Mouse (Mus musculus): ENCODE data around the gene Galnt10. TPM values are rescaled to one million over a fixed set of nuclear protein-coding genes. Genes with fewer than 3 reads are reported as not detected.

Gene Galnt10
- polyA plus RNA-seq, 1 experiment from 2014 or later, result 20.7 TPM

DNA sequence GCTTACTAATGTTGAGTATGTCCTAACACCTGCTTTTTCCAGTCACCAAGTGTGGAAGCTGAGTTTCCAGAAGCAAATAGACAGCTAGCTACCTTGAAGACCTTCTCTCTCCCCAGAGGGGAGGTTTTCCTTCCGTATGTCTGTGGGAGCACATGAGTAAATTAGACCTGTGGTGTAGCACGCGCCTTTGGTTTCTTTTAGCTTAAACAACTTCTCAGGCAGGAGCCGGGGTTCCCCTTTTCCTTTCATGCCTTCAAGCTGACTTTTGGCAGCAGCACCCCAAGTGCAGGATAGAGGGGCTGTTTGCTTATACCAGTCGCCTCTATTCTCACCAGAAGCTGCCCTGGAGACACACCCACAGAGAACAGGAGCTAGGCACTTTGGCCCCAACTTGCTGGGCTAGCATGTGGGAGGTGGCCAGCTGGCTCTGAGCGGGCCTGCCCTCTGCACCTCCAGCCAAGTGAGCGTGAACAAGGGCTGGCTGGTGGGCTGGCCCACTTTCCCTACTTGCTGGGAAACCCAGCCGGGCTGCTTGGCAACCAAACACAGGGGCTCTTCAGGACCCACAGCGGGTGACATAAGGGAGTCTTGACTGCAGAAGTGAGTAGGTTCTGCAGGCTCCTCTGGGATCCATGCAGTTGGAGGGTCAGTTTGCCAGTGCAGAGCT is 82.2 kb downstream of the Galnt10 start:
- 80% methylated on average over 9 of the region's 9 CpGs for WGBS
- DNase-seq (ENCODE audit: low spot score), result no peak
- Histone ChIP-seq H3K4me3 (no peak overlapping the region), H3K36me3 (peaks cover 14% of the 10 kb centered on the region), H3K4me1 (0 out of 2 replicates have a peak, but pooled peaks cover 8% of the 10 kb centered on the region), H3K27me3 (ENCODE audit: insufficient read depth, poor library complexity, severe bottlenecking) (no peaks in the 10 kb centered on the region), H3K9me3 (no peaks in the 10 kb centered on the region), H3K27ac (no peak overlapping the region)

- H3K27me3 ChIP-seq (ENCODE audit: insufficient read depth, poor library complexity, severe bottlenecking), result no peaks in the 10 kb centered on the region
- 0 out of 2 replicates have a peak, but pooled peaks cover 3% of the 10 kb centered on the region for H3K4me1 ChIP-seq
- no peak overlapping the region for H3K27ac ChIP-seq
- H3K4me3 ChIP-seq, result no peak overlapping the region
- H3K36me3 ChIP-seq, result peaks cover 9% of the 10 kb centered on the region; the same call in 1 of the 2 replicates
- no peaks in the 10 kb centered on the region for H3K9me3 ChIP-seq
- WGBS, result 83% methylated on average over 10 of the region's 10 CpGs
- DNase-seq (ENCODE audit: low spot score), result no peak
These were observed 87.4 kb downstream of the Galnt10 start for GRCm38 (mm10) chr11:57732410-57733281.

DNA sequence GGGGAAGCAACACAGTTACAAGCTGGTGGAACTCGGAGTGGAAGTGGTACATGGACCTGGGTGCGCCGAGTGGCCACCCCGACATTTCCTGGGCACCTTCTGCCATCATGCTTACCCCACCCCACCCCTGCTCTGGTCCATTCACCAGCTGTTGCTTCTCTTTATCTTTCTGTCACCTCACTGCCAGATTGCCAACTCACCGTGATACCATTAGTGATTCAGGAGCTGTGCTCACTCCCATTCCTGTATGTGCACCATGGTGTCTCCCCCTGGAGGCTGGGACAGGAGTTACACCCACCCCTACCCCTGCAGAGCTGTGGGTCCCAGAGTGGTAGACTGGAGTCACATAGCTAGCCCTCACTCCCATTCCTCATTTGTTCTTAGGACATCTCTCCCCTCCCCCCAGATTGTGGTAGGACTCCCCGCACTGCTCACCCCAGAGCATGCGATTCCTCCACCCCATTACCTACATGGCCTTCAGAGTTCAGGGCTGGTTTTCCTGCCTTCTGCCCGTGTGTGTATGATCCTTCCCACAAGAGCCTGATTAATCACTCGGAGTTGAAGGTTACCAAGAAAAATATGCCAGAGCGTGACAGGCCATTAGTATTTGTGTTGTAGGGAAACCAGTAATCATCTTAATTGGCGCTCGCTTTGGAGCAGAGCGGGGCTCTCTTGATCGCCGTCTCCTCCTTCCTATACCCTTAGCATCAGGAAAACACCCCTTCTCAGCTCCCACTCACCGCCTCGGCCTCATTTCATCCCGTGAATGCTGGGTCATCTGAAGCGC is 102.2 kb downstream of the Galnt10 start:
- Histone ChIP-seq H3K9me3 (no peaks in the 10 kb centered on the region), H3K27me3 (ENCODE audit: insufficient read depth, poor library complexity, severe bottlenecking) (no peaks in the 10 kb centered on the region), H3K27ac (no peak overlapping the region), H3K4me3 (no peak overlapping the region), H3K36me3 (no peaks in the 10 kb centered on the region), H3K4me1 (peaks cover 30% of the 10 kb centered on the region)
- no peak for DNase-seq (ENCODE audit: low spot score)
- WGBS, result 85% methylated on average over 19 of the region's 19 CpGs

GRCm38 (mm10) chr11:57753538-57754203 is 108.4 kb downstream of the Galnt10 start:
- 64% methylated on average over 14 of the region's 14 CpGs for WGBS
- H3K4me1 ChIP-seq, result peaks cover 46% of the 10 kb centered on the region
- H3K4me3 ChIP-seq, result no peak overlapping the region
- no peaks in the 10 kb centered on the region for H3K9me3 ChIP-seq
- H3K36me3 ChIP-seq, result no peaks in the 10 kb centered on the region
- H3K27me3 ChIP-seq (ENCODE audit: insufficient read depth, poor library complexity, severe bottlenecking), result peaks cover 11% of the 10 kb centered on the region; the same call in 1 of the 2 replicates
- no peak for DNase-seq (ENCODE audit: low spot score)
- no peak overlapping the region; the same call in 1 of the 2 replicates for H3K27ac ChIP-seq

- H3K36me3 ChIP-seq, result peaks cover 11% of the 10 kb centered on the region
- 82% methylated on average over 9 of the region's 9 CpGs for WGBS
- DNase-seq (ENCODE audit: low spot score), result no peak
- H3K27ac ChIP-seq, result no peak overlapping the region
- H3K27me3 ChIP-seq (ENCODE audit: insufficient read depth, poor library complexity, severe bottlenecking), result peaks cover 11% of the 10 kb centered on the region; the same call in 1 of the 2 replicates
- peaks cover 15% of the 10 kb centered on the region for H3K4me1 ChIP-seq
- H3K4me3 ChIP-seq, result no peak overlapping the region
- no peaks in the 10 kb centered on the region for H3K9me3 ChIP-seq
These were observed 113.4 kb downstream of the Galnt10 start for GRCm38 (mm10) chr11:57758621-57759020.

- H3K27ac ChIP-seq, result no peak overlapping the region; the same call in 1 of the 2 replicates
- no peaks in the 10 kb centered on the region for H3K9me3 ChIP-seq
- H3K4me1 ChIP-seq, result peaks cover 11% of the 10 kb centered on the region
- no peak overlapping the region for H3K4me3 ChIP-seq
- 0 out of 2 replicates have a peak, but pooled peaks cover 3% of the 10 kb centered on the region for H3K27me3 ChIP-seq (ENCODE audit: insufficient read depth, poor library complexity, severe bottlenecking)
- DNase-seq (ENCODE audit: low spot score), result no peak
- peaks cover 14% of the 10 kb centered on the region for H3K36me3 ChIP-seq
- 33% methylated on average over 14 of the region's 14 CpGs for WGBS
These were observed 115.3 kb downstream of the Galnt10 start for GRCm38 (mm10) chr11:57760509-57761058.

GRCm38 (mm10) chr11:57761347-57761746 is 116.1 kb downstream of the Galnt10 start:
- H3K36me3 ChIP-seq, result peaks cover 19% of the 10 kb centered on the region
- WGBS, result 95% methylated on average over 4 of the region's 4 CpGs
- H3K4me3 ChIP-seq, result no peak overlapping the region

GRCm38 (mm10) chr11:57764124-57764523 is 118.9 kb downstream of the Galnt10 start:
- peaks cover 29% of the 10 kb centered on the region for H3K36me3 ChIP-seq
- H3K4me1 ChIP-seq, result peaks cover 33% of the 10 kb centered on the region
- no peak overlapping the region for H3K27ac ChIP-seq
- H3K9me3 ChIP-seq, result no peaks in the 10 kb centered on the region
- no peaks in the 10 kb centered on the region for H3K27me3 ChIP-seq (ENCODE audit: insufficient read depth, poor library complexity, severe bottlenecking)
- H3K4me3 ChIP-seq, result no peak overlapping the region
- DNase-seq (ENCODE audit: low spot score), result no peak
- 83% methylated on average over 3 of the region's 3 CpGs for WGBS

More at GRCm38 (mm10) chr11:57761347-57761746, 116.1 kb downstream of the Galnt10 start:
- DNase-seq (ENCODE audit: low spot score), result no peak
- H3K9me3 ChIP-seq, result no peaks in the 10 kb centered on the region
- H3K27me3 ChIP-seq (ENCODE audit: insufficient read depth, poor library complexity, severe bottlenecking), result no peaks in the 10 kb centered on the region
- H3K27ac ChIP-seq, result no peak overlapping the region
- peaks cover 11% of the 10 kb centered on the region for H3K4me1 ChIP-seq

- no peaks in the 10 kb centered on the region for H3K9me3 ChIP-seq
- H3K27ac ChIP-seq, result peak overlapping the region; percentile 22; the same call in 1 of the 2 replicates
- no peak for DNase-seq (ENCODE audit: low spot score)
- H3K27me3 ChIP-seq (ENCODE audit: insufficient read depth, poor library complexity, severe bottlenecking), result peaks cover 15% of the 10 kb centered on the region
- H3K4me3 ChIP-seq, result no peak overlapping the region
- H3K4me1 ChIP-seq, result peaks cover 23% of the 10 kb centered on the region
- 81% methylated on average over 12 of the region's 12 CpGs for WGBS
- peaks cover 42% of the 10 kb centered on the region for H3K36me3 ChIP-seq
These were observed 121.4 kb downstream of the Galnt10 start for GRCm38 (mm10) chr11:57766617-57767016.

GRCm38 (mm10) chr11:57767171-57767570 is 121.9 kb downstream of the Galnt10 start:
- Histone ChIP-seq H3K9me3 (no peaks in the 10 kb centered on the region), H3K4me3 (no peak overlapping the region), H3K27ac (no peak overlapping the region), H3K36me3 (peaks cover 41% of the 10 kb centered on the region), H3K4me1 (peaks cover 23% of the 10 kb centered on the region), H3K27me3 (ENCODE audit: insufficient read depth, poor library complexity, severe bottlenecking) (peaks cover 15% of the 10 kb centered on the region)
- WGBS, result 60% methylated on average over 6 of the region's 6 CpGs
- no peak for DNase-seq (ENCODE audit: low spot score)

DNA sequence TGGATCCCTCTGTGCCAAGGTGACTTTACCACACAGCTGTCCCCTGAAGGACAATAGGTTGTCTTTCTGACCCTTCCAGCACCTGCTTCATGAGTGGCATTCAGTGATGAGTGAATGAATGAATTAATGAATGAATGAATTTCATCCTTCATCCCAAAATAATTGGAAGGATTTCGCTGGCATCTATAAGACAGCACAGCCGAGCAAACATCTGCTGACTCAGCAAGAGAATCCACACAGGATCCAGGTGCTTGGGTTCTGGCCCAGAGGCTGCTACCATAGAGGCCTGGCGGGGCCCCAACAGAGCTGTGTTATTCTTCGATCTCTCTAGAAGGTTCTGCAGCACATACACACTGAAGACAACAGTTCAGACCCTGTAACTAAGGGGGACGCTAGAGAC is 125.5 kb downstream of the Galnt10 start:
- peaks cover 26% of the 10 kb centered on the region; the same call in 1 of the 2 replicates for H3K36me3 ChIP-seq
- H3K4me3 ChIP-seq, result no peak overlapping the region
- H3K27me3 ChIP-seq (ENCODE audit: insufficient read depth, poor library complexity, severe bottlenecking), result peaks cover 15% of the 10 kb centered on the region
- 90% methylated on average over 5 of the region's 5 CpGs for WGBS
- H3K9me3 ChIP-seq, result no peaks in the 10 kb centered on the region
- DNase-seq (ENCODE audit: low spot score), result no peak
- no peak overlapping the region for H3K27ac ChIP-seq
- peaks cover 43% of the 10 kb centered on the region for H3K4me1 ChIP-seq

DNA sequence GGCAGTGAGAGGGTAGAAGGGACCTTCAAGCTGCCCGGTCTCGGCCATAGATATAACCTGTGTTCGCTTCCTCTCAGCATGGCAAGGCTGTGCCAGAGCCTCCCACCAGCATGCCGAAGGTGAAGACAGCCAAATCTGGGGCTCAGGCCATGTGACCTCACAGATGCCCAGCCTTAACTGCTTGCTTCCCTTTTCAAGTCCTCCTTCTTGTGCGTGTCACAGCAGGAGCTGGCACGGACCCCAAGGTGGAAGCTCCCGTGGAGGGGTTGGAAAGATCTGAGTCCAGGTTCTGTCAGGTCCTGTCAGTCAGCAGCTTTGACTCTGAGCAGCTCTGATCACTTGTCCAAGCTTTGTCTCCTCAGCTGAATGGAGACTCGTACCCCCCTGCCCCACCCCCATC is 126.4 kb downstream of the Galnt10 start:
- H3K4me1 ChIP-seq, result peaks cover 40% of the 10 kb centered on the region
- H3K27ac ChIP-seq, result no peak overlapping the region
- H3K27me3 ChIP-seq (ENCODE audit: insufficient read depth, poor library complexity, severe bottlenecking), result peaks cover 22% of the 10 kb centered on the region
- WGBS, result 92% methylated on average over 8 of the region's 8 CpGs
- no peaks in the 10 kb centered on the region for H3K9me3 ChIP-seq
- no peak for DNase-seq (ENCODE audit: low spot score)
- peaks cover 20% of the 10 kb centered on the region; the same call in 1 of the 2 replicates for H3K36me3 ChIP-seq
- H3K4me3 ChIP-seq, result no peak overlapping the region
